Mouse (Mus musculus): ENCODE results near the gene Apoc4.

GRCm38 (mm10) chr7:19710650-19711049, 29.4 kb upstream of the Apoc4 start:
- TF ChIP-seq CTCF (IDR thresholded peaks at IDR 0.05; ENCODE audit: extremely low read depth, insufficient read depth, low read length) (no peak), POLR2A (IDR thresholded peaks at IDR 0.05; ENCODE audit: extremely low read depth, insufficient read depth, low read length) (no peak)

All from cortical plate, adult 2 months (tissue).